Mouse (Mus musculus): ENCODE measurements around the gene Cep131.

GRCm38 (mm10) chr11:120064006-120064667 lies 22.5 kb downstream of the Cep131 start:
- TF ChIP-seq CTCF (conservative IDR thresholded peaks at IDR 0.05 in 1 of 2, IDR thresholded peaks at IDR 0.05 in 1 of 2; ENCODE audit: low read depth in 2 of 2, low read length in 2 of 2) (no peak), RCOR1 (conservative IDR thresholded peaks at IDR 0.05; ENCODE audit: low read depth, low read length) (no peak), E2F4 (IDR thresholded peaks at IDR 0.05; ENCODE audit: insufficient replicate concordance, low read depth, low read length) (no peak), ZKSCAN1 (IDR thresholded peaks at IDR 0.05; ENCODE audit: borderline replicate concordance, low read depth, low read length) (no peak), NELFE (IDR thresholded peaks at IDR 0.05; ENCODE audit: low read depth, low read length) (no peak), CHD2 (IDR thresholded peaks at IDR 0.05; ENCODE audit: low read length) (no peak), POLR2A (IDR thresholded peaks at IDR 0.05; ENCODE audit: low read depth, low read length) (no peak), ZNF384 (IDR thresholded peaks at IDR 0.05; ENCODE audit: low read depth, low read length) (no peak), BHLHE40 (IDR thresholded peaks at IDR 0.05; ENCODE audit: low read depth, low read length) (0 out of 2 replicates have a peak, but pooled peaks have one; percentile 29), MAX (IDR thresholded peaks at IDR 0.05; ENCODE audit: low read length) (no peak)

All from CH12.LX (cell line).